Mouse (Mus musculus) limb, embryonic 10.5 days (tissue): ENCODE results near the gene Kank4. TPM values are rescaled to one million over a fixed set of nuclear protein-coding genes. Genes with fewer than 3 reads are reported as not detected.

Experiments
- DNase-seq: peaks from one replicate; pipeline ENCODE4 v3.0.0-alpha.2; 2017; ENCODE audit warnings: low spot score
- H3K27ac ChIP-seq: fragments of 300-500 bp; sonication (generic); 2 replicates; pipeline ENCODE4 v1.5.1; 2016; ENCODE audit warnings: mild to moderate bottlenecking
- H3K27me3 ChIP-seq: fragments of 300-500 bp; sonication (generic); 2 replicates; pipeline ENCODE4 v1.6.1; 2016; ENCODE audit warnings: low read depth, mild to moderate bottlenecking; ENCODE audit not compliant: poor library complexity, severe bottlenecking
- H3K36me3 ChIP-seq: fragments of 300-500 bp; sonication (generic); 2 replicates; pipeline ENCODE4 v1.6.1; 2016; ENCODE audit warnings: mild to moderate bottlenecking, moderate library complexity
- H3K4me1 ChIP-seq: fragments of 300-500 bp; sonication (generic); 2 replicates; pipeline ENCODE4 v1.6.1; 2016
- H3K4me3 ChIP-seq: fragments of 300-500 bp; sonication (generic); 2 replicates; pipeline ENCODE4 v1.5.1; 2016; ENCODE audit warnings: mild to moderate bottlenecking, moderate library complexity
- H3K9me3 ChIP-seq: fragments of 300-500 bp; sonication (generic); replicated peaks from 2 replicates; pipeline ENCODE4 v1.6.1; 2016; ENCODE audit warnings: mild to moderate bottlenecking
- WGBS: fragments of 180-500 bp; shearing (Covaris S2); methylation state at CpG from one replicate; pipeline ENCODE4 v1.1.7; 2016; 5-methylcytosine and 5-hydroxymethylcytosine counted together
- polyA plus RNA-seq: library from polyadenylated mRNA; unstranded; fragments of >200 nt; fragmentation: Nextera tagmentation; extraction: Ambion mirVana; gene quantifications from 2 replicates; pipeline ENCODE4 v1.2.1, GENCODE M21; 2016

Gene Kank4
- polyA plus RNA-seq, 1 experiment from 2014 or later = 2.5 TPM

- Histone ChIP-seq H3K27me3 (no peaks in the 10 kb centered on the region), H3K4me1 (no peaks in the 10 kb centered on the region), H3K27ac (no peak overlapping the region), H3K9me3 (no peaks in the 10 kb centered on the region), H3K4me3 (no peak overlapping the region), H3K36me3 (no peaks in the 10 kb centered on the region)
- no peak for DNase-seq
- 87% methylated on average over 17 of the region's 17 CpGs for WGBS
Observed at GRCm38 (mm10) chr4:98717735-98718546, 99.4 kb downstream of the Kank4 start.

DNA sequence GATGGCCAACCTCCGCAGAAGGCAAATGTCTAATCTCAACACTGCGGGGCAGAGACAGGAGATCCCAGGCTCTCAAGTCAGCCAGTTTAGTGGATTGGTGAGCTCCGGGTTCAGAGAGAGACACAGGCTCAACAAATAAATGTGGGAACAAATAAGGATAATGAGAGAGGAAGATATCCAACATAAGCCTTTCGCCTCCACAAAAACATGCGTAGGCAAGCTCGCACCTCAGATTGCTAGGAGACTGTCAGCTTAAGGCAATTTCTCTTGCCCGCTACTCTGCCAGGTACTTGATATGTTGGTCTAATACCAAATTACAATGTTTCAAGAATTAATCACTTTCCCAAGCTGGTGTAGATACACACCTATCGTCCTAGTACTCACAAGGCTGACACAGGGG, 106.4 kb downstream of the Kank4 start:
- no peak for DNase-seq
- Histone ChIP-seq H3K4me1 (no peaks in the 10 kb centered on the region), H3K9me3 (no peaks in the 10 kb centered on the region), H3K27me3 (no peaks in the 10 kb centered on the region), H3K27ac (no peak overlapping the region), H3K36me3 (no peaks in the 10 kb centered on the region), H3K4me3 (no peak overlapping the region)
- 94% methylated on average over 8 of the region's 8 CpGs for WGBS

Other genes starting within 250 kb of the Kank4 start
- gene L1td1, start 90.8 kb downstream of the Kank4 start, polyA plus RNA-seq = 0.61 TPM in 1 of 2 replicates, not detected in the other
- not detected in 2 replicates for gene I0C0044D17Rik, start 6.3 kb upstream of the Kank4 start, polyA plus RNA-seq
- gene Usp1, start 106.3 kb upstream of the Kank4 start, polyA plus RNA-seq = 97.4 and 118 TPM in 2 replicates
- gene Angptl3, start 213.4 kb upstream of the Kank4 start, polyA plus RNA-seq = 1.4 and 2.4 TPM in 2 replicates